Mouse (Mus musculus) liver, embryonic 11.5 days (tissue): ENCODE measurements around the gene Cst7. TPM values are rescaled to one million over a fixed set of nuclear protein-coding genes. Genes with fewer than 3 reads are reported as not detected.

Experiments used
- ATAC-seq: fragments of 200-750 bp; cut with Nextera tagmentation; replicated peaks from 2 replicates; pipeline ENCODE4 v1.8.0; 2017; ENCODE audit warnings: moderate number of reproducible peaks, mild to moderate bottlenecking, moderate TSS enrichment, moderate library complexity; ENCODE audit not compliant: low FRiP score
- DNase-seq: peaks from one replicate; pipeline ENCODE4 v3.0.0-alpha.2; 2017; ENCODE audit warnings: low spot score
- H3K27ac ChIP-seq: fragments of 300-500 bp; sonication (generic); 2 replicates; pipeline ENCODE4 v1.5.1; 2014; ENCODE audit warnings: mild to moderate bottlenecking, low read depth, low read length, control low read depth
- H3K27me3 ChIP-seq: fragments of 300-500 bp; sonication (generic); replicated peaks from 2 replicates; pipeline ENCODE4 v1.6.1; 2014; ENCODE audit warnings: low read length, mixed read lengths; ENCODE audit not compliant: control insufficient read depth, insufficient read depth
- H3K36me3 ChIP-seq: fragments of 300-500 bp; sonication (generic); 2 replicates; pipeline ENCODE4 v1.6.1; 2014; ENCODE audit warnings: mild to moderate bottlenecking, low read length, moderate library complexity, mixed read lengths; ENCODE audit not compliant: control insufficient read depth, insufficient read depth
- H3K4me1 ChIP-seq: fragments of 300-500 bp; sonication (generic); replicated peaks from 2 replicates; pipeline ENCODE4 v1.6.1; 2014; ENCODE audit warnings: low read length, mixed read lengths; ENCODE audit not compliant: control insufficient read depth, insufficient read depth
- H3K4me2 ChIP-seq: fragments of 300-500 bp; sonication (generic); 2 replicates; pipeline ENCODE4 v1.6.1; 2014; ENCODE audit warnings: mild to moderate bottlenecking, control low read depth, moderate library complexity
- H3K4me3 ChIP-seq: fragments of 300-500 bp; sonication (generic); 2 replicates; pipeline ENCODE4 v1.5.1; 2014; ENCODE audit warnings: low read depth, low read length, control low read depth
- H3K9ac ChIP-seq: fragments of 300-500 bp; sonication (generic); 2 replicates; pipeline ENCODE4 v1.6.1; 2014; ENCODE audit warnings: low read depth, low read length, control low read depth
- H3K9me3 ChIP-seq: fragments of 300-500 bp; sonication (generic); 2 replicates; pipeline ENCODE4 v1.6.1; 2016; ENCODE audit warnings: low read length, inconsistent platforms, mixed read lengths; ENCODE audit not compliant: control insufficient read depth
- WGBS: fragments of 180-500 bp; shearing (Covaris S2); extraction: QIAGEN DNeasy Blood & Tissue Kit; methylation state at CpG from one replicate; pipeline ENCODE4 v1.1.7; 2014; 5-methylcytosine and 5-hydroxymethylcytosine counted together
- polyA plus RNA-seq: library from polyadenylated mRNA; unstranded; fragments of >200 nt; fragmentation: Nextera tagmentation; extraction: Ambion mirVana; gene quantifications from 2 replicates; pipeline ENCODE4 v1.2.1, GENCODE M21; 2014

The Cst7 gene
- polyA plus RNA-seq, 1 experiment from 2014 or later = 4.2 TPM

DNA sequence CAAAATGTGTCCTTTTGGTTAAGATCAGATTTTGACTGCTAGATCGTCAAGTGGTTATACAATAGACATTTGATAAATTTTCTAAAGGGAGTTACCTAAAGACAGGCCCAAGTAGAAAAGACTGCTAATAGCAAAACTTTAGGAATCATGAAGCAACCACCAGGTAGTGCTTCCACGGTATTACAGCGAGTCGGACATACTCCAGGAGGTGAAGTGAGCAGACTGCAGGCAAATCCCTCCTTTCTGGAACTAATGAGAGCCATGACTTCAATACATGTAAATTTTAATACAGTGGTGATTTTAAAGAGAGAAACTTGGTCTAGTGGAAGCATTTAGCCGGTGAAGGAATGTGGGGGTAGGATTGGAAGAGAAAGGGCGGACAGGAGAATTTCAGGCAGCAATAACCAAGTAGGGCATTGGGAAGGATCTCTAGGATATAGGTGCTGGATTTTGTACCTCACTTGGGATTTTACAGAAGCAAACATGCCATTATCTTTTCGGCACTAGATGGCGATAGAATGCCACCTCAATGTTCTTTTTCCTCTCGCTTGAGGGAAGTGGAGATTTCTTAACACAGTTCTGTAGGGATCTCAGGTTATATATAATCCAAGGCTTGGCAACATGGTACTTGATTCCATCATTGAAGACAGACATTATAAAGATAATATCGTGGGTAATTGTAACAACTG lies 38.8 kb downstream of the Cst7 start:
- no peaks in the 10 kb centered on the region for H3K27me3 ChIP-seq
- WGBS = 2% methylated on average over 10 of the region's 10 CpGs
- H3K4me3 ChIP-seq = peak overlapping the region; percentile 92
- H3K4me2 ChIP-seq = peak overlapping the region; percentile 83
- 0 out of 2 replicates have a peak, but pooled peaks cover 2% of the 10 kb centered on the region for H3K36me3 ChIP-seq
- H3K4me1 ChIP-seq = peaks cover 13% of the 10 kb centered on the region
- peak overlapping the region; percentile 85; the same call in 1 of the 2 replicates for H3K9ac ChIP-seq
- H3K27ac ChIP-seq = peak overlapping the region; percentile 20; the same call in 1 of the 2 replicates
- H3K9me3 ChIP-seq = no peaks in the 10 kb centered on the region
- peak; percentile 40 for DNase-seq
- peak; percentile 27 for ATAC-seq

DNA sequence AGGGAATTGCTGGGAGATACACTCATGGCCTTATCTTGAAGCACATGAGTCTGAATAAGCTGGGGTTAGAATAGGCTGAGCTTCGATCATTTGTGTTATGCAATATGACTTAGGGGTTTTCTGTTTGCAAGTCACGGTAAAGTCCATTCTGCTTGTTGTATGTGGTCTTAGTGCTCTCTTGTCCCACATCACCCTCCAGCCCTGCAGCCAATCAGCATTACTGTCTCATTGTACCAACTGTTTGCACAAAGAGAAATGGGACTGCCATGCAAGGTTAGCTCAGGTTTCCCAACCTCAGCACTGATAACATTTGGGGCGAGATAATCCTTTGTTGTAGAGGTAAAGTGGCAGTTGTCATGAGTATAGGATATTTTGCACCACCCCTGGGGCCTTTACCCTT lies 39.9 kb downstream of the Cst7 start:
- whole genome bisulfite sequencing = 42% methylated on average over 3 of the region's 3 CpGs
- Histone ChIP-seq H3K4me3 (no peak overlapping the region), H3K9me3 (no peaks in the 10 kb centered on the region), H3K4me2 (0 out of 2 replicates have a peak overlapping the region, but pooled peaks have one; percentile 20), H3K27me3 (no peaks in the 10 kb centered on the region), H3K4me1 (peaks cover 13% of the 10 kb centered on the region), H3K27ac (no peak overlapping the region), H3K9ac (no peak overlapping the region), H3K36me3 (no peaks in the 10 kb centered on the region)
- no peak for DNase-seq
- ATAC-seq = peak; percentile 21; the same call in 1 of the 2 replicates

DNA sequence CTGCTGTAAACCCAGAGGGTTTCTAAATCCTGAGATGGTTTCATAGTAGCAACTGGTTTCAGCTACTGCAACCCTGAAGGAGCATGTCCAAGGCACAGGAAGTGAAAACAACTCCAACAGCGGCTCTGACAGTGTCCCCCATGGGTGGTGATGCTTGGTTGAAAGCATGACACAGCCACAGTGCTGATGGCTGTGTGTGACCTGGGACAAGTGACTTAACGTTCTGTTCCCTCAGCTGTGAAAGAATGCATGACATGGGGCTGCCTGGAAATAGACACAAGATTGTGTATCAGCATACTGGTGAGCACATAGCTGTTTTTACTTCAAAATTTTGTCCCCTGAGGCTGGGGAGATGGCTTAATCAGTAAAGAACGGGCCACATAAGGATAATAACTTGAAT lies 51.5 kb downstream of the Cst7 start:
- 69% methylated on average over 3 of the region's 3 CpGs for WGBS
- Histone ChIP-seq H3K4me1 (no peaks in the 10 kb centered on the region), H3K4me2 (no peak overlapping the region), H3K27ac (no peak overlapping the region), H3K36me3 (0 out of 2 replicates have a peak, but pooled peaks cover 7% of the 10 kb centered on the region), H3K4me3 (no peak overlapping the region), H3K9me3 (no peaks in the 10 kb centered on the region), H3K27me3 (no peaks in the 10 kb centered on the region), H3K9ac (no peak overlapping the region)
- DNase-seq = no peak
- ATAC-seq = no peak

DNA sequence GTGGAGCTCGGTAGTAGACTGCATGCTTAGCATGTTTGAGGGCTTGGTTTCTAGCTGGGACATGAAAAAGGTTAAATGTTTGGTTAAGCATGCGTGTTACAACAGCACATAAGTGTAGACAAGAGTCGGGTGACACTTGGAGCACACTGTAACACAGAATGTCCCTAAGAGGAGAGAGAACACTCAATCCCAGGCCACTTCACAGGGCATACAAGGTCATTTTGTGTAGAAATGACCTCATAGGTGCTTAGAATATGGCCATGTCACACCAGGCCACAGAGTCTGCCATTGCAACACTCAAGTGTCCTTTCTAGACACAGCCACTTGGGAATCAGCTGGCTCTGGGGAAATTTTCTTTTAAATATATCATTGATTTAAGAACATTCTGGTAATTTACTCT lies 53.7 kb downstream of the Cst7 start:
- H3K4me1 ChIP-seq = no peaks in the 10 kb centered on the region
- no peak overlapping the region for H3K4me2 ChIP-seq
- DNase-seq (no peak), ATAC-seq (no peak)
- no peak overlapping the region for H3K9ac ChIP-seq
- H3K27ac ChIP-seq = no peak overlapping the region
- H3K27me3 ChIP-seq = no peaks in the 10 kb centered on the region
- H3K4me3 ChIP-seq = no peak overlapping the region
- H3K36me3 ChIP-seq = peaks cover 9% of the 10 kb centered on the region; the same call in 1 of the 2 replicates
- H3K9me3 ChIP-seq = no peaks in the 10 kb centered on the region
- WGBS = 88% methylated on average over 3 of the region's 3 CpGs

DNA sequence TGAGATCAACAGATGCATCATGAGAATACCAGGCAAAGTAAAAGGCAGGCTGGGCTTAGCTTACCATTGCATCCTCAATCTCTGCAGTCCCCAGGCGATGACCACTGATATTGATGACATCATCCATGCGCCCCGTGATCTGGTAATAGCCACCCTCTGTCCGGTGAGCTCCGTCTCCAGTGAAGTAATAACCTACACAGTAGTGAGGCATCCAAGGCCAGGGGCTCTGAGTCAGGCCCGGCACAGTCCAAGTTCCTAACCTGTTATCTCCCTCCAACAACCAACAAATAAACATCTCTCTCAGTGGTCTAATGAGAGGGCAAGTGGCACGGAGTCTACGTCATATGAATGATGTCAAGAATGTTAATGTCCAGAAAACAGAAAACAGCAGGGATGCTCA lies 54.7 kb downstream of the Cst7 start:
- Histone ChIP-seq H3K4me3 (no peak overlapping the region), H3K9me3 (no peaks in the 10 kb centered on the region), H3K4me1 (no peaks in the 10 kb centered on the region), H3K36me3 (peaks cover 5% of the 10 kb centered on the region; the same call in 1 of the 2 replicates), H3K4me2 (no peak overlapping the region), H3K27ac (no peak overlapping the region), H3K27me3 (no peaks in the 10 kb centered on the region), H3K9ac (no peak overlapping the region)
- 86% methylated on average over 8 of the region's 8 CpGs for WGBS
- no peak for DNase-seq
- ATAC-seq = no peak

DNA sequence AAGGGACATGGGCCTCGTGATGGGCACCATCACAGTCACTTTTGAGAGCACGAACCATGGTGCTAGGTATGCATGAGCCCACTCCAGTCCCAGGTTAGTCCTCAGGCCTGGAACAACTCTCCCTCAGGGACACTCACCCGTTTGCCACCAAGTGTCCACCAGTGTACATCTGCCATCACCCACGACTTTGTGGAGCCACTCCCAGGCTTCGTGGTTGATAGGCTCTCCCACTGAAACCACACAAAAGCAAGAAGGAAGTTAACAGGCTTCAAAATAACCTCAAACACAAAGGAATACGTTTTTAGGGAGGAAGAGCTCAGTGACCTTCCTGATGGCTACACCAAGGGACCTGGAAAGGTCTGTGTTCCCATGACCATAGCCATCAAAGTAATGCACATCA lies 56.9 kb downstream of the Cst7 start:
- ATAC-seq (no peak), DNase-seq (no peak)
- no peak overlapping the region for H3K9ac ChIP-seq
- no peaks in the 10 kb centered on the region for H3K9me3 ChIP-seq
- H3K4me1 ChIP-seq = no peaks in the 10 kb centered on the region
- no peaks in the 10 kb centered on the region for H3K27me3 ChIP-seq
- H3K36me3 ChIP-seq = peaks cover 5% of the 10 kb centered on the region; the same call in 1 of the 2 replicates
- WGBS = 53% methylated on average over 6 of the region's 6 CpGs
- H3K4me3 ChIP-seq = no peak overlapping the region
- no peak overlapping the region for H3K27ac ChIP-seq
- no peak overlapping the region for H3K4me2 ChIP-seq

Other genes starting within 250 kb of the Cst7 start
- gene Gm10130, start 246.7 kb upstream of the Cst7 start, polyA plus RNA-seq = 1.5 and 2.7 TPM in 2 replicates
- gene 3300002I08Rik, start 207.7 kb upstream of the Cst7 start, polyA plus RNA-seq = 4.4 TPM in 2 replicates
- 3.1 and 4.0 TPM in 2 replicates for gene Zfp442, start 118.9 kb upstream of the Cst7 start, polyA plus RNA-seq
- gene Zfp345, start 85.3 kb upstream of the Cst7 start, polyA plus RNA-seq = 0.14 and 0.29 TPM in 2 replicates
- gene Apmap, start 38.2 kb downstream of the Cst7 start, polyA plus RNA-seq = 35.0 and 38.9 TPM in 2 replicates
- gene Acss1, start 98.1 kb downstream of the Cst7 start, polyA plus RNA-seq = 67.2 and 77.0 TPM in 2 replicates
- gene Vsx1, start 118.9 kb downstream of the Cst7 start, polyA plus RNA-seq = not detected in 2 replicates
- 34.4 and 36.3 TPM in 2 replicates for gene Entpd6, start 178.6 kb downstream of the Cst7 start, polyA plus RNA-seq
- 35.7 and 37.3 TPM in 2 replicates for gene Pygb, start 216.3 kb downstream of the Cst7 start, polyA plus RNA-seq